Mouse (Mus musculus) layer of hippocampus, adult 2 months (tissue): ENCODE data around the gene Dync1i1. TPM values are rescaled to one million over a fixed set of nuclear protein-coding genes. Genes with fewer than 3 reads are reported as not detected.
"Not testable (repeated sequence)": the region's sequence is repeated elsewhere in the genome, so short reads cannot be mapped to it uniquely, and the experiment has no call there.

Experiments
- DNase-seq, 2 experiments: peaks; one replicate each; pipeline ENCODE4 v3.0.0; 2022; ENCODE audit warnings: low spot score in 2 of 2
- H3K27ac ChIP-seq: fragments of 200-600 bp; 2 replicates; pipeline ENCODE4 v1.8.1; 2022
- H3K4me3 ChIP-seq: fragments of 200-600 bp; 2 replicates; pipeline ENCODE4 v1.8.1; 2022; ENCODE audit warnings: mild to moderate bottlenecking
- CTCF ChIP-seq: fragments of 200-600 bp; conservative IDR thresholded peaks from 2 replicates; pipeline ENCODE4 v1.8.1; 2022; ENCODE audit warnings: antibody characterized with exemption, mild to moderate bottlenecking, moderate library complexity
- long read RNA-seq, 2 experiments: library from polyadenylated mRNA; stranded (forward); transcript quantifications; one replicate each; pipeline ENCODE4 v2.0.0; 2021; ENCODE audit warnings: borderline mapping rate in 2 of 2
- total RNA-seq, 2 experiments: library from RNA; stranded (reverse); gene quantifications; 2 replicates each; pipeline ENCODE4 v1.2.3; 2021

Gene Dync1i1
- 100 to 1,000 TPM; 138 to 150 TPM for total RNA-seq
- long read RNA-seq, experiment 1, transcript Dync1i1-201 (16 exons, 2,518 nt) = minor isoform, 19 of 199 reads
- long read RNA-seq, experiment 1, transcript Dync1i1-204 (17 exons, 2,599 nt) = major isoform, 117 of 199 reads
- long read RNA-seq, experiment 1, transcript Dync1i1-203 (17 exons, 2,718 nt) = minor isoform, 35 of 199 reads
- long read RNA-seq, experiment 1, partial matches to known transcripts = 8 of 199 reads
- long read RNA-seq, experiment 1, other reads (novel, unspliced or antisense) = 19 of 199 reads
- long read RNA-seq, experiment 2, transcript Dync1i1-201 (16 exons, 2,518 nt) = minor isoform, 21 of 280 reads
- long read RNA-seq, experiment 2, transcript Dync1i1-204 (17 exons, 2,599 nt) = major isoform, 175 of 280 reads
- long read RNA-seq, experiment 2, transcript Dync1i1-203 (17 exons, 2,718 nt) = minor isoform, 45 of 280 reads
- long read RNA-seq, experiment 2, partial matches to known transcripts = 19 of 280 reads
- long read RNA-seq, experiment 2, other reads (novel, unspliced or antisense) = 18 of 280 reads

DNA sequence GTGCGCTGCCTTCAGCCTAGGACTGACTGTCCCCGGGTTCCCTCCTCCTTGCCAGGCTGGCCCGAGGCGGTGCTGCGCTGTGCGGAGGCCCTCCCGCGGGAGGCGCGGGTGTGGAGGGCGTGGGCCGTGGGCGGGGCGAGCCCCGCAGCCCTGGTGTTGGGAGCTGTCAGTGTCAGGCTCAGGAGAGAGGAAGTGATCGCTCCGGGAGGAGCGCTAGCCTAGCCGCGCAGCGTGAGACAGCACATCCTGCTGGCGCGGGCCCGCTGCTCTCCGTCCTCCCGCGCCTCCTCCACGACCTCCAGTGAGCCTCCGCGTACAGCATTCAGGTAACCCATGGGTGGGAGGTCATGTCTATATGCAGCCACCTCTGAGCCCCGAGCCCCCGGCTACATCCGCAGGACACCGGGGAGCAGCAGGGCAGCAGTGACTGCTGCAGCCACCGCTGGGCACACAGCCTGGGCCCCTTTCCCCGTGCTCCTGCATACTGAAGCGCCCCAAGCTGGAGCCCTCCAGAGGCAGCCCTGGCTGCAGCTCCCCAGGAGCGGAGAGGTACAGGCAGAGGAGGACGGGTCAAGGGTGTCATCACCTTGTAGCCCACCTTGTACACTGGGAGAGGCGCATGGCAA lies at the start of gene Dync1i1:
Dync1i1 (plus strand) TSS at position 29 of the 626 bp plus-strand sequence.
- TF ChIP-seq CTCF = peak; percentile 37
- DNase-seq = peak; percentile 59 to 72
- H3K4me3 ChIP-seq = peak within 1 kb of the TSS; percentile 67
- peak within 1 kb of the TSS; percentile 97 for H3K27ac ChIP-seq

DNA sequence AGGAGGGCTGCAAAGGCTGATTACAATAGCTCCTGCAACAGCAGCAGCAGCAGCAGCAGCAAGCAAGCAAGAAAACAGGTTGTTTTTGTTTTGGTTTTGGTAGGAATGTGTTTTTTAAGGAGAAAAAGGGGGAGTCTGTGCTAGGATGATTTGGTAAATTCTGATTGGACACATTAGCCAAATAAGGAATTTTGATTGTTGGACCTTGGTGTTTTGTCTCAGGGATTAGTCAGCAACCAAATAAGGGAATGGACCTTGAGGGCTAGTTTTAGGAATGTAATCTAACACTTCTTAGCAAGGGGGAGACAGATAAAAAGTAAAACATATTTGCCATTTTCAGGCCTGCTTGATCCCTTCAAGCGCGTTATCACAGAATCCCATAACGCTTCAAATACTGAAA lies 45.7 kb upstream of the Dync1i1 start:
- no peak for DNase-seq
- Histone ChIP-seq H3K27ac (no peak overlapping the region), H3K4me3 (no peak overlapping the region)
- no peak for TF ChIP-seq CTCF

GRCm38 (mm10) chr6:5701826-5702225 lies 23.6 kb upstream of the Dync1i1 start:
- TF ChIP-seq CTCF = no peak
- Histone ChIP-seq H3K4me3 (no peak overlapping the region), H3K27ac (no peak overlapping the region)
- no peak for DNase-seq

GRCm38 (mm10) chr6:5707894-5708293 lies 17.5 kb upstream of the Dync1i1 start:
- not testable (repeated sequence) for H3K4me3 ChIP-seq, H3K27ac ChIP-seq, DNase-seq

- no peak for TF ChIP-seq CTCF
- no peak overlapping the region for H3K27ac ChIP-seq
- no peak for DNase-seq
Measured at GRCm38 (mm10) chr6:5710063-5710605, 15.3 kb upstream of the Dync1i1 start.

GRCm38 (mm10) chr6:5712620-5713019 lies 12.8 kb upstream of the Dync1i1 start:
- H3K4me3 ChIP-seq = no peak overlapping the region

More at GRCm38 (mm10) chr6:5710063-5710605, 15.3 kb upstream of the Dync1i1 start:
- H3K4me3 ChIP-seq = no peak overlapping the region

DNA sequence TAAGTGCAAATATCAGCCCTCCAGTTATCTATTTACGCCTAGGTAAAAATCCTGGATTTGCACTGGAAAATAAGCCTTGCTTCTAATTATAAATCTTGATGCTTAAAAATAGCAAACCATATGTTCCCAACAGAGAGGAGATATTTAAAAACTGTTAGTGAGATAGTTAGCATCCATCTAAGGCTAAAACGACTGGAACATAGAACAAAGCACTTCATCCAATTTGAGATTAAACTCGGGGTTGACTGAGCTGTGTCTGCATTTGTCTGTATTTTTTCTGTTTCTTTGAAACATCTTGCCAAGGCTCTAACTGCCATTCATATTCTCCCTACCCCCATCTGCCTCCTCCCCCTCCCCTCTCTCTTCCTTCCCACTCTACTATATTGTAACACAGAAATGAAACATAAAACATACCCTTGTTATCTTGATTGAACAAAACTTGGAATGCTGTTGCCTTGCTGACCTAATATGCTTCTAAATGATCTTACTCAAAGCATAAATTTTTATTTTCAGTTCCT lies 10.3 kb upstream of the Dync1i1 start:
- no peak for TF ChIP-seq CTCF
- no peak overlapping the region for H3K4me3 ChIP-seq
- DNase-seq = no peak
- no peak overlapping the region for H3K27ac ChIP-seq

More at GRCm38 (mm10) chr6:5712620-5713019, 12.8 kb upstream of the Dync1i1 start:
- DNase-seq = no peak
- H3K27ac ChIP-seq = no peak overlapping the region
- no peak for TF ChIP-seq CTCF

DNA sequence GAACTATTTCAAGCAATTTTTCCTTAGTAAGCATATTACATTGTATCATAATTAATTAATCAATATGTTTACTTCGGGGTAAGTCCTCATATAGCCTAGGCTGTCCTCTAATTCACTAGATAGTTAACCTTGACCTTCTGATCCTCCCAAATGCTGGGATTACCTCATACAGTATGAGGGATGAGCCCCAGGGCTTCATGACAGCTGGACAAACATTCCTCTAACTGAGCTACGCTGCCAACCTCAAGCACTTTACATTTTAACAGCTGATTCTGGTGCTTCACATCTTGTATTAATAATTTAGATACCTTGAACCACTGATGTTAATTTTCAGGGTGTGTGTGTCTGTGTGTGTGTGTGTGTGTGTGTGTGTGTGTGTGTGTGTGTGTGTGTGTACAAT lies 6.5 kb upstream of the Dync1i1 start:
- no peak for TF ChIP-seq CTCF
- H3K4me3 ChIP-seq = no peak overlapping the region
- H3K27ac ChIP-seq = no peak overlapping the region
- no peak for DNase-seq

GRCm38 (mm10) chr6:5720716-5721115 lies 4.7 kb upstream of the Dync1i1 start:
- not testable (repeated sequence) for H3K4me3 ChIP-seq, DNase-seq, H3K27ac ChIP-seq

DNA sequence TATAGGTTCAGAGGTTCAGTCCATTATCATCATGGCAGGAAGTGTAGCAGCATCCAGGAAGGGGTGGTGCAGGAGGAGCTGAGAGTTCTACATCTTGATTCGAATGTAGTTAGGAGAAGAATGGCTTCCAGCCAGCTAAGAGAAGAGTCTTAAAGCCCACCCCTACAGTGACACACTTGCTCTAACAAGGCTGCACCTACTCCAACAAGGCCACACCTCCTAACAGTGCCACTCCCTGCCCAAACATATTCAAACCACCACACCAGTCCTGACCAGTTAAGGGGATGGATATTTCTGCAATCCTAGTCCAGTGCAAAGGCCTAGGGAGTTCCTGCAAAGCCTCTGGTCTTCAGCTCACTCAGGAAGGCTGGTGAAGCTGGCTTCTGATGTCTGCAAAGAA lies 1.5 kb upstream of the Dync1i1 start:
- Histone ChIP-seq H3K27ac (no peak overlapping the region), H3K4me3 (no peak overlapping the region)
- no peak for TF ChIP-seq CTCF
- DNase-seq = no peak

- DNase-seq = peak in 1 of 2 experiments; percentile 22
- Histone ChIP-seq H3K27ac (peak overlapping the region; percentile 97), H3K4me3 (peak overlapping the region; percentile 67)
- no peak for TF ChIP-seq CTCF
Measured at GRCm38 (mm10) chr6:5726237-5726670, 815 bp downstream of the Dync1i1 start.

- TF ChIP-seq CTCF = no peak
- Histone ChIP-seq H3K27ac (0 out of 2 replicates have a peak overlapping the region, but pooled peaks have one; percentile 14), H3K4me3 (no peak overlapping the region)
- DNase-seq = peak in 1 of 2 experiments; percentile 59
Measured at GRCm38 (mm10) chr6:5733217-5733616, 7.8 kb downstream of the Dync1i1 start.

DNA sequence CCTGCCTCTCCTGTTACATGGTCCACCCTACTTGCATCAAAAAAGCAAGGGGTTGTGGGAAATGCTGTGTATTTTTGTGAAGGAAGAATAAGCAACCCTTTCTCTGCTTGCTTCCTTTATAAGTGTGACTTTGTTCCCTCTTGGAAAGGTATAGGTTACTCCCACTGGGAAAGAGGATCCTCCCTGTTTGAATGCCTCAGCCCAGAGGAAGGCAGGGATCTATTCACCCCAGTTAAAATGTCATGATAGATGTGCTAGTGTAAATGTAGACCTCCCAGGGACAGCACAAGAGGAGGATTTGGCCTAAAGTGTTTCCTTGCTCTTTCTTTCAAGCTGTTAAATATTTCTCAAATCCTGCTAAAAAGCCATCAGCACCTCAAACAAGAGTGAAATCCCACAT lies 9.0 kb downstream of the Dync1i1 start:
- Histone ChIP-seq H3K27ac (no peak overlapping the region), H3K4me3 (no peak overlapping the region)
- no peak for TF ChIP-seq CTCF
- DNase-seq = no peak
